Mouse (Mus musculus): ENCODE results near the gene Adcy3. TPM values are rescaled to one million over a fixed set of nuclear protein-coding genes. Genes with fewer than 3 reads are reported as not detected.

The Adcy3 gene
- polyA plus RNA-seq (2021; fragmentation: Nextera tagmentation) = 14.3 and 20.9 TPM in 2 replicates
- long read RNA-seq, experiment 1, full-length matches to known transcripts = 7 of 56 reads
- long read RNA-seq, experiment 1, partial matches to known transcripts = 21 of 56 reads
- long read RNA-seq, experiment 1, other reads (novel, unspliced or antisense) = 28 of 56 reads
- long read RNA-seq, experiment 2, partial matches to known transcripts = 15 of 17 reads
- long read RNA-seq, experiment 2, other reads (novel, unspliced or antisense) = 2 of 17 reads

GRCm38 (mm10) chr12:4132941-4133846 is at the start of gene Adcy3:
Gene Adcy3 (plus strand): TSS chr12:4133103.

DNA sequence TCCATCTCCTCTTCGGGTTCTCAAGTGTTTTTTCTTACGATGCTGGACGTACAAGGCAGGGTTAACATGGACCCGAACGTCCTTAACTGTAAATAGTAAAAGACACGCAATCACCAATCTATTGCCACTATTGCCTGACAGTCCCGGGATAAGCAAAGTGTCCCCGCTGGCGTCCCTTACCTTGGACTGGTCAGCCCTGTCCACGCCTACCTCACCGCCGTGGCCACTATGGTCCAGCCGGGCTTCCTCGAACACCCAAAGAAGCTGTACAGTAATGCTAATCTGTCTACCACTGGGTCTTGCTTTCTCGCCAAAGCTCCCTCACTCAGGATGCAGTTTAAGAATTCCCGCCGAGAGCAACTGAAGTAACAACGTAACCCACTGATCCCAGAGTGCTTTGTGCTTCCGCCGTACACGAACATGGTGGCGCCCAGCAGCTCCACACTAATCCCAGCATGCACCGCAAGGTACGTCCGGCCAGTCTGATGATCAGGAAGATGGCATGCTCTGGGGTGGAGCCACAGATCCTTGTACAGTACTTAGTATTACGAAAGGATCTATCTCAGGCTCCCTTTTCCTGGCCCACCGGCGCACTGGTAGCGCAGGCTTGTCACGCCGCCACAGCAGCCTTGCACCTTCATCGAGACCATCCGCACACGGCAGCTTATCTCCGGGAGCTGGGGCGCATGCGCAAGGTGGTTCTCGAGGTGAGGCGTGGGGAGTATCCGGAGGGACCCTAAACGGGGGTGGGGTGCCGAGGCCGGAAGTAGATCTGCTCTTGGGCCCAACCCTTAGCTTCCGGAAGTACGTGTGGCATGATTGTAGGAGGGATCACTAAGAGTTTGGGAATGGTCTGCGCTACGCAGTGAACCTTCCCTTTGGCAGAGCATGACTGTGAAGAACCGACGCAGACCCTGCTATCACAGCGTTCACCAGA is 100.9 kb downstream of the Adcy3 start, which contains the start of the genes Ptrhd1 and Cenpo:
Gene Ptrhd1, plus strand, starts transcription at position 456 of the 937 bp plus-strand sequence.
Gene Cenpo, minus strand, starts transcription at position 723 of the 937 bp plus-strand sequence.

Other genes starting within 250 kb of the Adcy3 start
- 6.3 and 6.6 TPM in 2 replicates for gene Pomc, start 178.2 kb upstream of the Adcy3 start, polyA plus RNA-seq (2021; fragmentation: Nextera tagmentation)
- gene Efr3b, start 94.2 kb upstream of the Adcy3 start, polyA plus RNA-seq (2021; fragmentation: Nextera tagmentation) = 29.4 and 35.3 TPM in 2 replicates
- 38.7 and 46.2 TPM in 2 replicates for gene Dnajc27, start 50.5 kb upstream of the Adcy3 start, polyA plus RNA-seq (2021; fragmentation: Nextera tagmentation)
- gene Ptrhd1, start 100.9 kb downstream of the Adcy3 start, polyA plus RNA-seq (2021; fragmentation: Nextera tagmentation) = 8.8 and 11.4 TPM in 2 replicates
- 0.88 and 1.5 TPM in 2 replicates for gene Cenpo, start 101.2 kb downstream of the Adcy3 start, polyA plus RNA-seq (2021; fragmentation: Nextera tagmentation)

Measured in left cerebral cortex, adult 6 months (tissue).